Mouse (Mus musculus) testis, adult 2 months (tissue): ENCODE data around the gene Fam193b.
A peak's percentile ranks its signal among the peaks of the same experiment; 100 is the strongest.

Experiments
- CTCF ChIP-seq: fragments of 200-500 bp; IDR thresholded peaks from 2 replicates; pipeline ENCODE4 v1.5.1; 2012; ENCODE audit warnings: low read depth, mild to moderate bottlenecking, inconsistent platforms, low read length, moderate library complexity; ENCODE audit not compliant: control insufficient read depth, insufficient read depth, insufficient replicate concordance
- POLR2A ChIP-seq: fragments of 200-500 bp; IDR thresholded peaks from 2 replicates; pipeline ENCODE4 v1.6.1; 2012; ENCODE audit warnings: low read depth, mild to moderate bottlenecking, inconsistent platforms, low read length, moderate library complexity; ENCODE audit not compliant: control insufficient read depth

DNA sequence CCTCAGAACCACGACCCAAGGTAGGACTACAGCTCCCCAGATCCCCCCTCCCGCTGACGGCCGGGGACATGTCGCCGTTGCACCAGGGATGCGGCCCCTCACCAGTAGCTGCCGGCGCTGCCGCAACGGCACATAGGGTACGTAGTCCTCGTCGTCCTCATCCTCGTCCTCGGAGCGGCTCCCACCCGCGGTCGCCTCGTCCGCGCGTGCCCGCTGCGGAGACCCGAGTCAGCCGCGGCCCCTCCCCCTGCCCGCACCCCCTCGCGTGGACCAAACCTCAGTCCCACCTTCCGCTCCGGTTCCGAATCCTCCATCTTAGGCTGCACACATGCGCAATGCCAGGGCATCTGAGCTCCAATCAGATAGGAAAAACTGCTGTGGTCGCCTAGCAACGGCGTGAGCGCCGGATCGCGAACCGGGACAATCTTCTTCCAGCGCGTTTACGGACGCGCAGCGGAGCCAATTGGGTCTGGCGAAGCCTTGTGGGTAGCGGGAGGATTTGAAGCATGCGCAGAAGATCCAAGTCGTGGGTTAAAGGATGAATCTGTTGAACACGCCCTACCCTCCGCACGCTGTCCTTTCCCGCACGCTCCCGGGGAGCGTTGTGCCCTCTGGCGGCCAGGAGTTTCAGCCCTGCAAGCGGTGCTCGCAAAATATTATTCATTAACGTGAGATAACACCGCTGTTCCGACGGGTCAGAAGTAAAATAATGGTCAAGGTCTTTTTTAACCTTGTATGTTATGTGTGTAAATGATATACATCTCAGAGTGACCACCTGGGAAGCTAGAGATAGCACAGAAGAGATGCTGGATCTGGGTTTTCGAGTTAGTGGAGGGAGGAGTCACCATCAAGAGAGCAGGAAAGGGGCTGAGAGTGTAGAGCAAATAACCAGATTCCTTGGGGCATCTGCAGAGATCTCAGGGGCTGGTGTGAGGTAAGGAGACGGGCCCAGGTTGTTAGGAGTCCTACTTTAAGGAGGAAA, 34.4 kb downstream of the Fam193b start, which contains the start of gene Ddx41:
- peak; percentile 69 for TF ChIP-seq CTCF
- TF ChIP-seq POLR2A = peak; percentile 55
